Mouse (Mus musculus) limb, embryonic 15.5 days (tissue): Measurements from ENCODE around the gene Tmem88. TPM values are rescaled to one million over a fixed set of nuclear protein-coding genes. Genes with fewer than 3 reads are reported as not detected.

ENCODE experiments used
- ATAC-seq: fragments of 200-750 bp; cut with Nextera tagmentation; 2 replicates; pipeline ENCODE4 v1.8.0; 2017; ENCODE audit warnings: low read depth, moderate TSS enrichment; ENCODE audit not compliant: insufficient number of reproducible peaks, low FRiP score, low TSS enrichment
- H3K27ac ChIP-seq: fragments of 300-500 bp; sonication (generic); 2 replicates; pipeline ENCODE4 v1.5.1; 2015; ENCODE audit warnings: moderate library complexity, mild to moderate bottlenecking, inconsistent platforms
- H3K27me3 ChIP-seq: fragments of 300-500 bp; sonication (generic); 2 replicates; pipeline ENCODE4 v1.6.1; 2015; ENCODE audit warnings: inconsistent platforms
- H3K36me3 ChIP-seq: fragments of 300-500 bp; sonication (generic); 2 replicates; pipeline ENCODE4 v1.6.1; 2015; ENCODE audit warnings: inconsistent platforms
- H3K4me1 ChIP-seq: fragments of 300-500 bp; sonication (generic); 2 replicates; pipeline ENCODE4 v1.6.1; 2015; ENCODE audit warnings: inconsistent platforms
- H3K4me2 ChIP-seq: fragments of 300-500 bp; sonication (generic); 2 replicates; pipeline ENCODE4 v1.6.1; 2015; ENCODE audit warnings: mild to moderate bottlenecking, inconsistent platforms
- H3K4me3 ChIP-seq: fragments of 300-500 bp; sonication (generic); 2 replicates; pipeline ENCODE4 v1.5.1; 2015; ENCODE audit warnings: mild to moderate bottlenecking, inconsistent platforms
- H3K9ac ChIP-seq: fragments of 300-500 bp; sonication (generic); 2 replicates; pipeline ENCODE4 v1.6.1; 2015; ENCODE audit warnings: inconsistent platforms
- H3K9me3 ChIP-seq: fragments of 300-500 bp; sonication (generic); 2 replicates; pipeline ENCODE4 v1.6.1; 2016; ENCODE audit warnings: inconsistent platforms
- WGBS: fragments of 180-500 bp; shearing (Covaris S2); methylation state at CpG from one replicate; pipeline ENCODE4 v1.1.7; 2015; 5-methylcytosine and 5-hydroxymethylcytosine counted together
- polyA plus RNA-seq: library from polyadenylated mRNA; unstranded; fragments of >200 nt; fragmentation: Nextera tagmentation; extraction: Ambion mirVana; gene quantifications from 2 replicates; pipeline ENCODE4 v1.2.1, GENCODE M21; 2015

Tmem88 gene
- polyA plus RNA-seq, 1 experiment from 2014 or later: 18.8 TPM

- Histone ChIP-seq H3K27ac (peak overlapping the region; percentile 98), H3K36me3 (peaks cover 7% of the 10 kb centered on the region; the same call in 1 of the 2 replicates), H3K27me3 (peaks cover 3% of the 10 kb centered on the region), H3K4me1 (peaks cover 72% of the 10 kb centered on the region), H3K4me2 (peak overlapping the region; percentile 94), H3K9me3 (no peaks in the 10 kb centered on the region), H3K9ac (peak overlapping the region; percentile 76), H3K4me3 (peak overlapping the region; percentile 62)
- 0% methylated on average over 13 of the region's 25 CpGs for WGBS
- ATAC-seq: 0 out of 2 replicates have a peak, but pooled peaks have one; percentile 5
These were observed 17.8 kb upstream of the Tmem88 start for GRCm38 (mm10) chr11:69415668-69416451.

- peak overlapping the region; percentile 94 for H3K4me2 ChIP-seq
- H3K36me3 ChIP-seq: peaks cover 7% of the 10 kb centered on the region; the same call in 1 of the 2 replicates
- WGBS: 0% methylated on average over 3 of the region's 3 CpGs
- peak overlapping the region; percentile 62 for H3K4me3 ChIP-seq
- H3K9ac ChIP-seq: peak overlapping the region; percentile 76
- peak overlapping the region; percentile 98 for H3K27ac ChIP-seq
- H3K4me1 ChIP-seq: peaks cover 69% of the 10 kb centered on the region
- H3K9me3 ChIP-seq: no peaks in the 10 kb centered on the region
- no peaks in the 10 kb centered on the region for H3K27me3 ChIP-seq
- no peak for ATAC-seq
These were observed 17.3 kb upstream of the Tmem88 start for GRCm38 (mm10) chr11:69415327-69415667.

GRCm38 (mm10) chr11:69414421-69415326, 16.6 kb upstream of the Tmem88 start:
- Histone ChIP-seq H3K4me3 (peak overlapping the region; percentile 62), H3K36me3 (peaks cover 7% of the 10 kb centered on the region; the same call in 1 of the 2 replicates), H3K9me3 (no peaks in the 10 kb centered on the region), H3K27me3 (no peaks in the 10 kb centered on the region), H3K9ac (peak overlapping the region; percentile 76), H3K27ac (peak overlapping the region; percentile 98), H3K4me1 (peaks cover 69% of the 10 kb centered on the region), H3K4me2 (peak overlapping the region; percentile 94)
- 6% methylated on average over 4 of the region's 4 CpGs for WGBS
- no peak for ATAC-seq

- no peak for ATAC-seq
These were observed 15.5 kb upstream of the Tmem88 start, which contains the start of gene Kdm6b for GRCm38 (mm10) chr11:69413221-69414181. Kdm6b (minus strand) TSS chr11:69413675.

GRCm38 (mm10) chr11:69412548-69412947, 14.5 kb upstream of the Tmem88 start:
- H3K9me3 ChIP-seq: no peaks in the 10 kb centered on the region
- H3K27ac ChIP-seq: peak overlapping the region; percentile 98
- peaks cover 74% of the 10 kb centered on the region for H3K4me1 ChIP-seq
- peak overlapping the region; percentile 94 for H3K4me2 ChIP-seq
- peak overlapping the region; percentile 62 for H3K4me3 ChIP-seq
- H3K27me3 ChIP-seq: no peaks in the 10 kb centered on the region
- H3K9ac ChIP-seq: no peak overlapping the region
- peaks cover 14% of the 10 kb centered on the region for H3K36me3 ChIP-seq
- 51% methylated on average over 7 of the region's 7 CpGs for WGBS
- no peak for ATAC-seq

More at GRCm38 (mm10) chr11:69413221-69414181, 15.5 kb upstream of the Tmem88 start, which contains the start of gene Kdm6b:
- H3K4me3 ChIP-seq: peak within 1 kb of the TSS; percentile 62
- H3K27ac ChIP-seq: peak within 1 kb of the TSS; percentile 98
- H3K4me1 ChIP-seq: peaks cover 69% of the 10 kb centered on the region
- WGBS: 24% methylated on average over 12 of the region's 12 CpGs
- peak within 1 kb of the TSS; percentile 23; the same call in 1 of the 2 replicates for H3K9ac ChIP-seq
- no peaks in the 10 kb centered on the region for H3K27me3 ChIP-seq
- no peaks in the 10 kb centered on the region for H3K9me3 ChIP-seq
- peaks cover 7% of the 10 kb centered on the region; the same call in 1 of the 2 replicates for H3K36me3 ChIP-seq
- H3K4me2 ChIP-seq: peak within 1 kb of the TSS; percentile 94

GRCm38 (mm10) chr11:69411538-69412203, 13.6 kb upstream of the Tmem88 start:
- Histone ChIP-seq H3K9me3 (no peaks in the 10 kb centered on the region), H3K4me2 (peak overlapping the region; percentile 94), H3K27ac (peak overlapping the region; percentile 98), H3K4me1 (peaks cover 66% of the 10 kb centered on the region), H3K9ac (peak overlapping the region; percentile 39), H3K27me3 (no peaks in the 10 kb centered on the region), H3K4me3 (peak overlapping the region; percentile 62), H3K36me3 (peaks cover 23% of the 10 kb centered on the region)
- no peak for ATAC-seq
- 1% methylated on average over 35 of the region's 39 CpGs for WGBS

GRCm38 (mm10) chr11:69411073-69411535, 13.1 kb upstream of the Tmem88 start:
- Histone ChIP-seq H3K4me2 (peak overlapping the region; percentile 94), H3K9ac (peak overlapping the region; percentile 68), H3K27ac (peak overlapping the region; percentile 98), H3K27me3 (no peaks in the 10 kb centered on the region), H3K4me3 (peak overlapping the region; percentile 62), H3K9me3 (no peaks in the 10 kb centered on the region), H3K4me1 (peaks cover 66% of the 10 kb centered on the region), H3K36me3 (peaks cover 28% of the 10 kb centered on the region)
- ATAC-seq: peak; percentile 55
- WGBS: 0% methylated on average over 26 of the region's 26 CpGs

GRCm38 (mm10) chr11:69410310-69411072, 12.5 kb upstream of the Tmem88 start:
- peaks cover 34% of the 10 kb centered on the region for H3K36me3 ChIP-seq
- H3K27ac ChIP-seq: peak overlapping the region; percentile 98
- H3K4me1 ChIP-seq: peaks cover 66% of the 10 kb centered on the region

GRCm38 (mm10) chr11:69410045-69410309, 11.9 kb upstream of the Tmem88 start:
- Histone ChIP-seq H3K4me3 (peak overlapping the region; percentile 62), H3K36me3 (peaks cover 40% of the 10 kb centered on the region), H3K4me2 (peak overlapping the region; percentile 94), H3K9ac (peak overlapping the region; percentile 68), H3K9me3 (no peaks in the 10 kb centered on the region), H3K27ac (peak overlapping the region; percentile 98), H3K4me1 (peaks cover 62% of the 10 kb centered on the region), H3K27me3 (no peaks in the 10 kb centered on the region)
- no peak for ATAC-seq
- under 1% methylated on average over 18 of the region's 18 CpGs for WGBS

More at GRCm38 (mm10) chr11:69410310-69411072, 12.5 kb upstream of the Tmem88 start:
- Histone ChIP-seq H3K9me3 (no peaks in the 10 kb centered on the region), H3K27me3 (no peaks in the 10 kb centered on the region), H3K9ac (peak overlapping the region; percentile 68), H3K4me2 (peak overlapping the region; percentile 94), H3K4me3 (peak overlapping the region; percentile 62)
- ATAC-seq: peak; percentile 17; the same call in 1 of the 2 replicates
- WGBS: under 1% methylated on average over 41 of the region's 41 CpGs
